Mouse (Mus musculus) embryonic facial prominence, embryonic 11.5 days (tissue): ENCODE measurements around the gene Ivl. TPM values are rescaled to one million over a fixed set of nuclear protein-coding genes. Genes with fewer than 3 reads are reported as not detected.
A peak's percentile ranks its signal among the peaks of the same experiment; 100 is the strongest.

Experiments
- ATAC-seq: fragments of 200-750 bp; cut with Nextera tagmentation; replicated peaks from 2 replicates; pipeline ENCODE4 v1.8.0; 2017; ENCODE audit warnings: low read depth; ENCODE audit not compliant: insufficient number of reproducible peaks, low FRiP score, low TSS enrichment
- DNase-seq: peaks from one replicate; pipeline ENCODE4 v3.0.0-alpha.2; 2015; ENCODE audit warnings: low spot score
- H3K27ac ChIP-seq: fragments of 300-500 bp; sonication (generic); replicated peaks from 2 replicates; pipeline ENCODE4 v1.5.1; 2014; ENCODE audit warnings: mild to moderate bottlenecking, low read depth, low read length, control low read depth
- H3K27me3 ChIP-seq: fragments of 300-500 bp; sonication (generic); 2 replicates; pipeline ENCODE4 v1.6.1; 2014; ENCODE audit warnings: mild to moderate bottlenecking, low read length, moderate library complexity, mixed read lengths; ENCODE audit not compliant: control insufficient read depth, insufficient read depth
- H3K36me3 ChIP-seq: fragments of 300-500 bp; sonication (generic); replicated peaks from 2 replicates; pipeline ENCODE4 v1.6.1; 2014; ENCODE audit warnings: low read depth, mild to moderate bottlenecking, low read length, moderate library complexity, mixed read lengths; ENCODE audit not compliant: control insufficient read depth, insufficient read depth
- H3K4me1 ChIP-seq: fragments of 300-500 bp; sonication (generic); 2 replicates; pipeline ENCODE4 v1.6.1; 2014; ENCODE audit warnings: low read length, mixed read lengths; ENCODE audit not compliant: control insufficient read depth, insufficient read depth
- H3K4me2 ChIP-seq: fragments of 300-500 bp; sonication (generic); 2 replicates; pipeline ENCODE4 v1.6.1; 2014; ENCODE audit warnings: low read depth, mild to moderate bottlenecking, control low read depth, low read length, moderate library complexity
- H3K4me3 ChIP-seq: fragments of 300-500 bp; sonication (generic); 2 replicates; pipeline ENCODE4 v1.5.1; 2014; ENCODE audit warnings: low read depth, low read length, control low read depth
- H3K9ac ChIP-seq: fragments of 300-500 bp; sonication (generic); replicated peaks from 2 replicates; pipeline ENCODE4 v1.6.1; 2014; ENCODE audit warnings: mild to moderate bottlenecking, control low read depth, low read length
- H3K9me3 ChIP-seq: fragments of 300-500 bp; sonication (generic); replicated peaks from 2 replicates; pipeline ENCODE4 v1.6.1; 2016; ENCODE audit warnings: mild to moderate bottlenecking, low read length, inconsistent platforms, mixed read lengths; ENCODE audit not compliant: control insufficient read depth
- WGBS: fragments of 180-500 bp; shearing (Covaris S2); extraction: QIAGEN DNeasy Blood & Tissue Kit; methylation state at CpG from one replicate; pipeline ENCODE4 v1.1.7; 2014; 5-methylcytosine and 5-hydroxymethylcytosine counted together
- polyA plus RNA-seq: library from polyadenylated mRNA; unstranded; fragments of >200 nt; fragmentation: Nextera tagmentation; extraction: Ambion mirVana; gene quantifications from 2 replicates; pipeline ENCODE4 v1.2.1, GENCODE M21; 2014

The Ivl gene
- 0.17 TPM in 1 of 2 replicates, not detected in the other for polyA plus RNA-seq

GRCm38 (mm10) chr3:92573449-92574041 is at the start of gene Ivl:
TSS of gene Ivl (minus strand) at chr3:92573735.
- Histone ChIP-seq H3K9me3 (no peaks in the 10 kb centered on the region), H3K27me3 (no peaks in the 10 kb centered on the region), H3K27ac (no peak within 1 kb of the TSS), H3K4me2 (no peak within 1 kb of the TSS), H3K4me3 (no peak within 1 kb of the TSS), H3K36me3 (no peaks in the 10 kb centered on the region), H3K4me1 (no peaks in the 10 kb centered on the region), H3K9ac (no peak within 1 kb of the TSS)
- DNase-seq = no peak
- 70% methylated on average over 1 of the region's 1 CpGs for WGBS
- no peak for ATAC-seq

GRCm38 (mm10) chr3:92621560-92621959 is 48.0 kb upstream of the Ivl start, which contains the start of gene Lce6a:
TSS of gene Lce6a (minus strand) at chr3:92621660.
- no peaks in the 10 kb centered on the region for H3K36me3 ChIP-seq
- ATAC-seq (no peak), DNase-seq (no peak)
- no peaks in the 10 kb centered on the region for H3K4me1 ChIP-seq
- H3K27ac ChIP-seq = no peak within 1 kb of the TSS
- no peaks in the 10 kb centered on the region for H3K27me3 ChIP-seq
- H3K4me2 ChIP-seq = no peak within 1 kb of the TSS
- H3K4me3 ChIP-seq = no peak within 1 kb of the TSS
- 94% methylated on average over 2 of the region's 2 CpGs for WGBS
- H3K9me3 ChIP-seq = no peaks in the 10 kb centered on the region
- no peak within 1 kb of the TSS for H3K9ac ChIP-seq

- Histone ChIP-seq H3K4me1 (no peaks in the 10 kb centered on the region), H3K27me3 (no peaks in the 10 kb centered on the region), H3K9ac (no peak overlapping the region), H3K36me3 (no peaks in the 10 kb centered on the region), H3K9me3 (no peaks in the 10 kb centered on the region), H3K27ac (no peak overlapping the region), H3K4me3 (no peak overlapping the region), H3K4me2 (no peak overlapping the region)
- DNase-seq (no peak), ATAC-seq (no peak)
- 58% methylated on average over 1 of the region's 1 CpGs for WGBS
Observed at GRCm38 (mm10) chr3:92609804-92610203, 36.3 kb upstream of the Ivl start.

- ATAC-seq = no peak
- no peaks in the 10 kb centered on the region for H3K9me3 ChIP-seq
- H3K4me3 ChIP-seq = no peak within 1 kb of the TSS
- H3K9ac ChIP-seq = no peak within 1 kb of the TSS
- no peaks in the 10 kb centered on the region for H3K27me3 ChIP-seq
- no peak within 1 kb of the TSS for H3K27ac ChIP-seq
- H3K4me2 ChIP-seq = no peak within 1 kb of the TSS
- no peaks in the 10 kb centered on the region for H3K36me3 ChIP-seq
- no peaks in the 10 kb centered on the region for H3K4me1 ChIP-seq
- no peak for DNase-seq
Observed at GRCm38 (mm10) chr3:92607392-92607791, 33.9 kb upstream of the Ivl start, which contains the start of gene 2210017I01Rik. TSS of gene 2210017I01Rik (minus strand) at chr3:92607492.

GRCm38 (mm10) chr3:92602169-92602568 is 28.6 kb upstream of the Ivl start:
- 48% methylated on average over 1 of the region's 1 CpGs for WGBS
- no peak overlapping the region for H3K4me2 ChIP-seq
- H3K36me3 ChIP-seq = no peaks in the 10 kb centered on the region
- DNase-seq = peak; percentile 62
- H3K4me1 ChIP-seq = no peaks in the 10 kb centered on the region
- no peak for ATAC-seq
- H3K4me3 ChIP-seq = no peak overlapping the region
- H3K9ac ChIP-seq = no peak overlapping the region
- H3K27ac ChIP-seq = no peak overlapping the region
- H3K9me3 ChIP-seq = no peaks in the 10 kb centered on the region
- H3K27me3 ChIP-seq = no peaks in the 10 kb centered on the region

GRCm38 (mm10) chr3:92600456-92600855 is 26.9 kb upstream of the Ivl start:
- ATAC-seq (no peak), DNase-seq (no peak)
- no peaks in the 10 kb centered on the region for H3K36me3 ChIP-seq
- no peak overlapping the region for H3K9ac ChIP-seq
- H3K4me3 ChIP-seq = no peak overlapping the region
- 42% methylated on average over 1 of the region's 1 CpGs for WGBS
- H3K27me3 ChIP-seq = no peaks in the 10 kb centered on the region
- H3K9me3 ChIP-seq = no peaks in the 10 kb centered on the region
- no peak overlapping the region for H3K4me2 ChIP-seq
- H3K4me1 ChIP-seq = no peaks in the 10 kb centered on the region
- H3K27ac ChIP-seq = no peak overlapping the region

- Histone ChIP-seq H3K9me3 (no peaks in the 10 kb centered on the region), H3K27ac (no peak overlapping the region), H3K36me3 (no peaks in the 10 kb centered on the region), H3K4me1 (no peaks in the 10 kb centered on the region), H3K4me3 (no peak overlapping the region), H3K27me3 (no peaks in the 10 kb centered on the region), H3K4me2 (no peak overlapping the region), H3K9ac (no peak overlapping the region)
- no peak for ATAC-seq
- no peak for DNase-seq
Observed at GRCm38 (mm10) chr3:92599973-92600372, 26.4 kb upstream of the Ivl start.

- Histone ChIP-seq H3K9ac (no peak overlapping the region), H3K36me3 (no peaks in the 10 kb centered on the region), H3K9me3 (no peaks in the 10 kb centered on the region), H3K4me2 (no peak overlapping the region), H3K4me1 (no peaks in the 10 kb centered on the region), H3K27ac (no peak overlapping the region), H3K4me3 (no peak overlapping the region), H3K27me3 (no peaks in the 10 kb centered on the region)
- DNase-seq (no peak), ATAC-seq (no peak)
- WGBS = 96% methylated on average over 2 of the region's 2 CpGs
Observed at GRCm38 (mm10) chr3:92598429-92598828, 24.9 kb upstream of the Ivl start.
